Mouse (Mus musculus): Measurements from ENCODE around the gene BC016579.

GRCm38 (mm10) chr16:45653009-45653933, 597 bp downstream of the BC016579 start:
- TF ChIP-seq GATA1 (IDR thresholded peaks at IDR 0.05; ENCODE audit: borderline replicate concordance, low read length), result no peak
- TF ChIP-seq FLI1 (IDR thresholded peaks at IDR 0.05; ENCODE audit: low read length), result no peak
